Mouse (Mus musculus): Measurements from ENCODE around the gene Pknox2.

- TF ChIP-seq POLR2A (IDR thresholded peaks at IDR 0.05; ENCODE audit: borderline replicate concordance, low read depth, low read length) = no peak
- TF ChIP-seq CTCF (IDR thresholded peaks at IDR 0.05; ENCODE audit: low read depth, low read length) = no peak
These were observed 71.3 kb downstream of the Pknox2 start for GRCm38 (mm10) chr9:37075903-37076302.

Data from bone marrow macrophage, adult 2 months (primary cell).